Mouse (Mus musculus): Measurements from ENCODE around the gene Ppa2.

DNA sequence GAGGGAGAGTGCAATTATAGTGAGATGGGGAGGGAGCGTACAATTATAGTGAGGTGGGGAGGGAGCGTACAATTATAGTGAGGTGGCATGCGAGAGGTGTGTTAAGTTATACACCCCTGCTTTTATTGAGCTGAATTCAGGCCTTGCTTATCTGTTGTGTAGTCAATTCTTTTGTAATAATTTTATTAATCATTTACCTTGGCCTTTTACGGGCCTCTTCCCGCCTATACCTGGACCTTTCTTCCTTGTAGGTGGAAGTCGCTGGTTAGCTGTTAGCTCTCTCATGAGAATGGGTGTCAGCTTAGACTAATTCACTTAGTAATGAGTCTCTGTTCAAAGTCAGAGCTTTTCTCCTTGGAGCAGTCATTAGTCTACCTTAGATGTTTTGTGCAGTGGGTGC, 10.4 kb downstream of the Ppa2 start:
- TF ChIP-seq EP300 (IDR thresholded peaks at IDR 0.05; ENCODE audit: insufficient read depth, low read depth, low read length) (no peak), POLR2A (IDR thresholded peaks at IDR 0.05; ENCODE audit: insufficient read depth, low read length) (no peak), CTCF (IDR thresholded peaks at IDR 0.05; ENCODE audit: low read depth, low read length) (no peak)

All from ES-Bruce4 (cell line).